Mouse (Mus musculus) hematopoietic multipotent progenitor cell, adult 10-12 weeks (in vitro differentiated cells): ENCODE results near the gene Trpv4. TPM values are rescaled to one million over a fixed set of nuclear protein-coding genes. Genes with fewer than 3 reads are reported as not detected.

Experiments used
- polyA plus RNA-seq: library from polyadenylated mRNA; stranded (reverse); fragments of >175 nt; gene quantifications from 2 replicates; pipeline ENCODE4 v1.2.3, GENCODE M21; 2012; ENCODE audit warnings: low replicate concordance

Gene Trpv4
- 1.7 and 2.4 TPM in 2 replicates for polyA plus RNA-seq

DNA sequence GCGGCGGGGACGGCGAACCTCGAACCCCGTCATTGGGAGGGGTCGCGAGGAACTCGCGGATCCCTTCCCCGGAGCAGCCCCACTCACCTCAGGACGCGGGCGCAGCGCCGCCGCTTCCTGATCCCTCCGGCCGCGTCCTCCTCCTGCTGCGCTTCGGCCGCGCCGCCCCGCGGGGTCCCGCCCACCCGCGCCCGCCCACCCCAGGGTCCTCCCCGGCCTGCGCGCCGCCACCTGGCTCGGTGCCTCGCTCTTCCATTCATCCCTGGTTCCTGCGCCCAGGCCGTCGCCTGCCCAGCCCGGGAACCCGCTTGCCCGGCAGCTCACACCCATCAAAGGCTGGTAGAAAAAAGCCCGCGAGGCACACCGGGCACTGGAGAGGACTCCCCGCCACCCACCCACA lies at the start of gene Trpv4:
TSS of gene Trpv4 (minus strand) at position 167 of the 400 bp plus-strand sequence.

DNA sequence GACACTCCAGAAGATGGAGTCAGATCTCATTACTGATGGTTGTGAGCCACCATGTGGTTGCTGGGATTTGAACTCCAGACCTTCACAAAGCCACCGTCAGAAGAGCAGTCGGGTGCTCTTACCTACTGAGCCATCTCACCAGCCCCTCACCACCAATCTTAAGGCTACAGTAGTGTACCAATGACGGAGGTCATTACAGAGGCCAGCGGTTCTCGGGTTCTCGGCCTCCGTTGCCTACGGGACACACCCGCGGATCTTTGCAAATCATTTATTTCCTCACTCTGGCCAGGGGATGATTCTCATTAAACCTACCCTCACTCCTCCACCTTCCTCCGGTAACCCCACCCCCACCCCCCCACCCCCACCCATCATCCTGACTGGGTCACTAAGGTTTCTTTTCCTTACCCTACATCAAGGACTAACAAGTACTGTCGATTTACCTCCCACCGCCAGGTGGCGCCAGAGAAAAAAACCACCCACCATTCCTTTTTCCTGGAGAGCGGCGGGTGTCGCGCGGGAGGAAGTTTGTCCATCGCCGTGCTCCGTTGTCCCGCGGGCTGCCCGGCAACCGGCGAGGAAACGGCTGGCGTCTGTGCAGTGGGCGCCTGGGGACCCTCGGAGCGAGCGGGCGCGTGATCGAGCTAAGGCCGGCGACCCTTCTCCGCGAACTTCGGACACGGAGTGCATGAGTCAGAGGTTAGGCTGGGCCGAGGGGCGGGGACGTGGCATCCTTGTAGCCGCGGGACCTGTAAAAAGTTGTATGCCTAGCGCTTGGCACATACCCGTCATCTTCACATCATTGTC lies 49.2 kb upstream of the Trpv4 start, which contains the start of gene Tchp:
TSS of gene Tchp (plus strand) at position 496 of the 804 bp plus-strand sequence.

GRCm38 (mm10) chr5:114690633-114691567 lies 32.7 kb upstream of the Trpv4 start, which contains the start of gene Gltp:
TSS of gene Gltp (minus strand) at chr5:114690984.

Other genes starting within 250 kb of the Trpv4 start
- 7.9 and 21.6 TPM in 2 replicates for gene Mmab, start 214.4 kb downstream of the Trpv4 start, polyA plus RNA-seq
- 16.9 and 33.9 TPM in 2 replicates for gene Mvk, start 214.2 kb downstream of the Trpv4 start, polyA plus RNA-seq
- 13.4 and 20.8 TPM in 2 replicates for gene Fam222a, start 90.4 kb downstream of the Trpv4 start, polyA plus RNA-seq
- 130 and 165 TPM in 2 replicates for gene Gltp, start 32.6 kb upstream of the Trpv4 start, polyA plus RNA-seq
- 17.4 and 36.8 TPM in 2 replicates for gene Tchp, start 49.3 kb upstream of the Trpv4 start, polyA plus RNA-seq
- 305 and 353 TPM in 2 replicates for gene Ankrd13a, start 116.3 kb upstream of the Trpv4 start, polyA plus RNA-seq
- gene Git2, start 117.1 kb upstream of the Trpv4 start, polyA plus RNA-seq, result 211 and 265 TPM in 2 replicates
- gene 1500011B03Rik, start 165.0 kb upstream of the Trpv4 start, polyA plus RNA-seq, result 83.2 and 99.6 TPM in 2 replicates
- not detected in 2 replicates for gene 4930519G04Rik, start 195.2 kb upstream of the Trpv4 start, polyA plus RNA-seq
- gene Gm9936, start 200.3 kb upstream of the Trpv4 start, polyA plus RNA-seq, result not detected in 2 replicates
- 0.67 and 0.83 TPM in 2 replicates for gene Oasl2, start 238.5 kb upstream of the Trpv4 start, polyA plus RNA-seq